16 mouse cellular contexts compared by ENCODE assay signal in genomic region chr10:71403638-71404037, GRCm38 (mm10). TPM values are rescaled to one million over a fixed set of nuclear protein-coding genes. Genes with fewer than 3 reads are reported as not detected.
DNase-seq lines count a peak whose midpoint lies in the region; ATAC-seq and TF ChIP-seq lines count a peak whose summit lies in the region.
"Had no signal": no experiment of that assay in that cellular context is flagged by ENCODE, and none has a peak within 500 bp of the region (broad histone marks: within the 10 kb centered on the region; RNA-seq: fewer than 3 reads in every experiment).

No protein-coding gene starts in this region.

- H3K27me3 ChIP-seq in thymus, adult 2 months (ENCODE audit: control insufficient read depth, insufficient read depth, low read length): no peaks in the 10 kb centered on the region
- H3K27me3 ChIP-seq: forebrain, embryonic 15.5 days; intestine, embryonic 15.5 days; neural tube, embryonic 12.5 days had no signal

- intact Hi-C loops in heart, postnatal 25 days (cut with DNase I): no loop called here

- 72% methylated on average over 3 of the region's 3 CpGs for WGBS in thymus, adult 2 months

- H3K4me1 ChIP-seq in thymus, adult 2 months (replicated peaks; ENCODE audit: control insufficient read depth, insufficient read depth, low read length): no peaks in the 10 kb centered on the region
- H3K4me1 ChIP-seq: forebrain, embryonic 15.5 days; intestine, embryonic 15.5 days; neural tube, embryonic 12.5 days had no signal

- H3K36me3 ChIP-seq in thymus, adult 2 months (ENCODE audit: control insufficient read depth, insufficient read depth, low read length): no peaks in the 10 kb centered on the region
- H3K36me3 ChIP-seq: forebrain, embryonic 15.5 days; intestine, embryonic 15.5 days; neural tube, embryonic 12.5 days had no signal

- H3K4me3 ChIP-seq in thymus, adult 2 months (ENCODE audit: control insufficient read depth, insufficient read depth, low read length): no peak overlapping the region
- H3K4me3 ChIP-seq: erythroblast, embryonic 14.5 days; forebrain, embryonic 15.5 days; intestine, embryonic 15.5 days; neural tube, embryonic 12.5 days had no signal

- DNase-seq in heart, postnatal 4 days: peak; percentile 14
- DNase-seq in heart, postnatal 25 days (ENCODE audit: low spot score): no peak
- DNase-seq in lung, postnatal 14 days: peak; percentile 10
- DNase-seq in lung, adult 18-20 months: no peak
- DNase-seq in embryo, embryonic 10 days (ENCODE audit: low spot score): peak; percentile 31
- DNase-seq in mesoderm, embryonic 11.5 days (ENCODE audit: low read depth, low spot score): peak; percentile 45
- no peak for DNase-seq in thymus, adult 2 months
- DNase-seq: cerebellum, postnatal 36 days; gastrocnemius, postnatal 14 days; right cerebral cortex, postnatal 4 days had no signal

- H3K27ac ChIP-seq in thymus, adult 2 months (ENCODE audit: control insufficient read depth, insufficient read depth, low read length): no peak overlapping the region
- H3K27ac ChIP-seq: forebrain, embryonic 15.5 days; intestine, embryonic 15.5 days; macrophage; neural tube, embryonic 12.5 days had no signal

- ATAC-seq in frontal cortex, adult (ENCODE audit: low TSS enrichment): no peak
- ATAC-seq: forebrain, embryonic 15.5 days; intestine, embryonic 15.5 days had no signal

- TF ChIP-seq POLR2A in thymus, adult 2 months (IDR thresholded peaks at IDR 0.05; ENCODE audit: control insufficient read depth, extremely low read depth, insufficient read depth, low read length, poor library complexity): no peak

- no peak for TF ChIP-seq CTCF in thymus, adult 2 months (IDR thresholded peaks at IDR 0.05; ENCODE audit: borderline replicate concordance, control insufficient read depth, extremely low read depth, insufficient read depth, low read length, poor library complexity)

RNA-seq across cellular contexts. Expression of gene Ipmk, which starts 56.1 kb away (rescaled TPM):
- total RNA-seq in heart, postnatal 4 days (2021): 10 to 100 TPM; 12.3 to 14.2 TPM
- total RNA-seq in heart, postnatal 25 days (2021): 10 to 100 TPM; 12.8 to 14.6 TPM
- 9.8 and 14.4 TPM in 2 replicates for polyA plus RNA-seq in thymus, adult 2 months (2012; rRNA removed)

RNA-seq across cellular contexts. Expression of gene Cisd1, which starts 58.9 kb away (rescaled TPM):
- 100 to 1,000 TPM; 178 to 194 TPM for total RNA-seq in heart, postnatal 4 days (2021)
- 100 to 1,000 TPM; 306 to 315 TPM for total RNA-seq in heart, postnatal 25 days (2021)
- polyA plus RNA-seq in thymus, adult 2 months (2012; rRNA removed): 34.2 and 35.1 TPM in 2 replicates

Comparison
In these comparisons a context has a peak if more than half of its experiments do, and no peak if none do; other contexts are left out.
1. DNase-seq: peak in heart, postnatal 4 days (single experiment), lung, postnatal 14 days (single experiment), embryo, embryonic 10 days (single experiment) and mesoderm, embryonic 11.5 days (single experiment); none in heart, postnatal 25 days (single experiment), lung, adult 18-20 months (0 of 2) and thymus, adult 2 months (single experiment).